Mouse (Mus musculus) stomach, postnatal 0 days (tissue): ENCODE results near the gene Cep170.

Source experiments
- CTCF ChIP-seq: IDR thresholded peaks from 2 replicates; pipeline ENCODE4 v1.5.1; 2016; ENCODE audit warnings: antibody characterized with exemption, low read depth, mild to moderate bottlenecking, moderate library complexity
- EP300 ChIP-seq: optimal IDR thresholded peaks from 2 replicates; pipeline ENCODE3; 2016; ENCODE audit warnings: antibody characterized with exemption

DNA sequence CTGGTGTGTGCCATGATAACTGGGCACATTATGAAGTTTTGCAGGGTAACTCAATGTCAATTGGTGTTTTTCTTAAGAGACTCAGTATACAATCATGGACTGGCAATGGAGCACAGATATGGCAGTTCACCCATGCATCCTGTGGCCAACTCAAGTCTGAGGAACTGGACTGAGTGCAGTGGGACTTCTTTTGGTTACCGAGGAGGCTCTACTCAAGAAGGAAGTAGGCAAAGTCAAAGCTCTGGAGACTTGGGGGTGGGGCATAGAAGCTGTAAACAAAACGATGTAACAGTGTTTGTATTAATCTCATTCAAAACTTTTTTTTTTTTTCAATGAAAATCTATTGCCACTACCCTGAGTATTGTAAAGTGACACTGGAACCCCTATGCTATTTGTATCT, 83.3 kb downstream of the Cep170 start:
- TF ChIP-seq EP300 (no peak), CTCF (no peak)
